Comparison of ENCODE assay signal across 8 mouse cellular contexts in the genomic region with DNA sequence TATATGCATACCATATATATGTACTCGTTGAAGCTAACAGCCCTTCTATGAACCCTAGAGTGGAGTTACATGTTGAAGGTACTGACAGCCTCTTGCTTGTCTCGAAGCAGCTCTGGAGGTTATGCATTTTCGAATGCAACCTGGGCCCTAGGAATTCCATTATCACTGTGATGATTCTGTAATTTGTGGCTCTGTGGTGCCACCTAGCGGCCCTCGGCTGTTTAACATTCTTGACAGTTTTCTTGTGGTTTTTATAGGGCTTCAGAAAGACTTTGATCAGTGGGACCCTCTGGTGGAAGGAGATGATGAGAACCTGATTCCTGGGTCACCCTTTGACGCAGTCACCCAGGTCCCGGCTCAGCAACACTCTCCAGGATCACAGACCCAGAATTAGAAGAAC. TPM values are rescaled to one million over a fixed set of nuclear protein-coding genes. Genes with fewer than 3 reads are reported as not detected.
A peak's percentile ranks its signal among the peaks of the same experiment; 100 is the strongest.
DNase-seq lines count a peak whose midpoint lies in the region; ATAC-seq lines count a peak whose summit lies in the region.

No protein-coding gene starts in this region.

- ATAC-seq in CD4-positive, CD25-positive, alpha-beta regulatory T cell, adult 4 months, result no peak
- ATAC-seq in frontal cortex, adult (ENCODE audit: low TSS enrichment), result peak; percentile 57

- peak; percentile 56 for DNase-seq in CD4-positive, CD25-positive, alpha-beta regulatory T cell, adult 2 months (ENCODE audit: low read depth, low spot score)
- peak; percentile 52 for DNase-seq in Muller cell, postnatal 12 days (ENCODE audit: inconsistent ontology term)
- peak; percentile 30 for DNase-seq in cerebellum, adult 8-10 months
- DNase-seq in layer of hippocampus, adult 11-12 months (ENCODE audit: low spot score), result peak; percentile 65
- DNase-seq in lung, postnatal 10 days, result peak; percentile 51
- peak; percentile 27 for DNase-seq in right cerebral cortex, adult 18-20 months

RNA-seq across cellular contexts. Expression of gene Tdrd6, which starts 18.5 kb away (rescaled TPM):
- polyA plus RNA-seq in CD4-positive, CD25-positive, alpha-beta regulatory T cell, adult 4 months (2017; shearing (Covaris generic)), result not detected

RNA-seq across cellular contexts. Expression of gene Pla2g7, which starts 43.7 kb away (rescaled TPM):
- polyA plus RNA-seq in CD4-positive, CD25-positive, alpha-beta regulatory T cell, adult 4 months (2017; shearing (Covaris generic)), result 1 to 10 TPM in 1 of 2 experiments, under 1 TPM in 1; 0.30 to 1.5 TPM

RNA-seq across cellular contexts. Expression of gene Slc25a27, which starts 55.4 kb away (rescaled TPM):
- 1 to 10 TPM; 4.3 to 4.5 TPM for polyA plus RNA-seq in CD4-positive, CD25-positive, alpha-beta regulatory T cell, adult 4 months (2017; shearing (Covaris generic))

RNA-seq across cellular contexts. Expression of gene Cyp39a1, which starts 55.6 kb away (rescaled TPM):
- 1 to 10 TPM in 1 of 2 experiments, under 1 TPM in 1; 0.74 to 2.3 TPM for polyA plus RNA-seq in CD4-positive, CD25-positive, alpha-beta regulatory T cell, adult 4 months (2017; shearing (Covaris generic))
